Mouse (Mus musculus) right cerebral cortex, adult 18-20 months (tissue): ENCODE results near the gene Hsf2bp.
A peak's percentile ranks its signal among the peaks of the same experiment; 100 is the strongest.

Experiments
- DNase-seq: peaks from one replicate; pipeline ENCODE4 v3.0.0; 2022; ENCODE audit warnings: mixed read lengths

The Hsf2bp gene

GRCm38 (mm10) chr17:31979888-31980287 lies 56.3 kb downstream of the Hsf2bp start:
- no peak for DNase-seq

GRCm38 (mm10) chr17:31977131-31977530 lies 59.0 kb downstream of the Hsf2bp start:
- DNase-seq: no peak

GRCm38 (mm10) chr17:31976501-31976900 lies 59.6 kb downstream of the Hsf2bp start:
- DNase-seq: no peak

GRCm38 (mm10) chr17:31974694-31975093 lies 61.5 kb downstream of the Hsf2bp start:
- no peak for DNase-seq

- DNase-seq: peak; percentile 7
Measured at GRCm38 (mm10) chr17:31973664-31974230, 62.4 kb downstream of the Hsf2bp start.

- no peak for DNase-seq
Measured at GRCm38 (mm10) chr17:31970890-31971289, 65.3 kb downstream of the Hsf2bp start.

GRCm38 (mm10) chr17:31968801-31969200 lies 67.3 kb downstream of the Hsf2bp start:
- no peak for DNase-seq

- no peak for DNase-seq
Measured at GRCm38 (mm10) chr17:31967311-31967710, 68.8 kb downstream of the Hsf2bp start.

- no peak for DNase-seq
Measured at GRCm38 (mm10) chr17:31966566-31966965, 69.6 kb downstream of the Hsf2bp start.

GRCm38 (mm10) chr17:31965623-31966022 lies 70.5 kb downstream of the Hsf2bp start:
- DNase-seq: no peak

GRCm38 (mm10) chr17:31962930-31963329 lies 73.2 kb downstream of the Hsf2bp start:
- DNase-seq: no peak

GRCm38 (mm10) chr17:31962281-31962680 lies 73.9 kb downstream of the Hsf2bp start:
- no peak for DNase-seq

GRCm38 (mm10) chr17:31954551-31955140 lies 81.5 kb downstream of the Hsf2bp start:
- DNase-seq: no peak

- no peak for DNase-seq
Measured at GRCm38 (mm10) chr17:31949076-31949475, 87.1 kb downstream of the Hsf2bp start.

- DNase-seq: no peak
Measured at GRCm38 (mm10) chr17:31946436-31946835, 89.7 kb downstream of the Hsf2bp start.

- DNase-seq: no peak
Measured at GRCm38 (mm10) chr17:31943881-31944539, 92.1 kb downstream of the Hsf2bp start.

GRCm38 (mm10) chr17:31941616-31942015 lies 94.5 kb downstream of the Hsf2bp start:
- DNase-seq: no peak

GRCm38 (mm10) chr17:31940607-31941006 lies 95.5 kb downstream of the Hsf2bp start:
- no peak for DNase-seq

- DNase-seq: no peak
Measured at GRCm38 (mm10) chr17:31939292-31940060, 96.7 kb downstream of the Hsf2bp start.

- no peak for DNase-seq
Measured at GRCm38 (mm10) chr17:31938539-31939260, 97.4 kb downstream of the Hsf2bp start.

GRCm38 (mm10) chr17:31937141-31937554 lies 99.0 kb downstream of the Hsf2bp start:
- DNase-seq: no peak

- DNase-seq: no peak
Measured at GRCm38 (mm10) chr17:31935841-31936240, 100.3 kb downstream of the Hsf2bp start.
